Mouse (Mus musculus) liver, postnatal 0 days (tissue): ENCODE measurements at regions not wholly inside any gene's neighbourhood (a gene's known extent, or its start where the extent isn't known, plus 50 kb on each side); places are given as distances from the start of the nearest gene placed in this dataset.
A peak's percentile ranks its signal among the peaks of the same experiment; 100 is the strongest.

Experiments used
- ATAC-seq: fragments of 200-750 bp; cut with Nextera tagmentation; 2 replicates; pipeline ENCODE4 v1.8.0; 2017; ENCODE audit warnings: mild to moderate bottlenecking, moderate library complexity
- DNase-seq: peaks from one replicate; pipeline ENCODE4 v3.0.0-alpha.2; 2016
- H3K27ac ChIP-seq: fragments of 300-500 bp; sonication (generic); 2 replicates; pipeline ENCODE4 v1.5.1; 2014; ENCODE audit warnings: antibody characterized with exemption, moderate library complexity, mild to moderate bottlenecking, low read depth
- H3K27me3 ChIP-seq: fragments of 300-500 bp; sonication (generic); 2 replicates; pipeline ENCODE4 v1.6.1; 2014; ENCODE audit warnings: low read length, control low read depth, mixed read lengths; ENCODE audit not compliant: insufficient read depth
- H3K36me3 ChIP-seq: fragments of 300-500 bp; sonication (generic); replicated peaks from 2 replicates; pipeline ENCODE4 v1.6.1; 2014; ENCODE audit warnings: mild to moderate bottlenecking, control low read depth, low read length, moderate library complexity, mixed read lengths; ENCODE audit not compliant: insufficient read depth
- H3K4me1 ChIP-seq: fragments of 300-500 bp; sonication (generic); 2 replicates; pipeline ENCODE4 v1.6.1; 2014; ENCODE audit warnings: antibody characterized with exemption, mild to moderate bottlenecking, control low read depth; ENCODE audit not compliant: insufficient read depth
- H3K4me2 ChIP-seq: fragments of 300-500 bp; sonication (generic); 2 replicates; pipeline ENCODE4 v1.6.1; 2014; ENCODE audit warnings: low read depth, mild to moderate bottlenecking, low read length, moderate library complexity, mixed read lengths
- H3K4me3 ChIP-seq: fragments of 300-500 bp; sonication (generic); 2 replicates; pipeline ENCODE4 v1.5.1; 2014; ENCODE audit warnings: low read depth, low read length
- H3K9ac ChIP-seq: fragments of 300-500 bp; sonication (generic); replicated peaks from 2 replicates; pipeline ENCODE4 v1.6.1; 2014; ENCODE audit warnings: mild to moderate bottlenecking, moderate library complexity
- H3K9me3 ChIP-seq: fragments of 300-500 bp; sonication (generic); 2 replicates; pipeline ENCODE4 v1.6.1; 2016; ENCODE audit warnings: mild to moderate bottlenecking, control low read depth, low read length, mixed read lengths
- CTCF ChIP-seq: sonication (generic); IDR thresholded peaks from 2 replicates; pipeline ENCODE4 v1.5.1; 2016; ENCODE audit warnings: antibody characterized with exemption, low read depth
- EP300 ChIP-seq: IDR thresholded peaks from 2 replicates; pipeline ENCODE4 v1.6.1; 2016; ENCODE audit warnings: antibody characterized with exemption, low read depth, mild to moderate bottlenecking
- WGBS: fragments of 180-500 bp; shearing (Covaris S2); extraction: QIAGEN DNeasy Blood & Tissue Kit; methylation state at CpG from one replicate; pipeline ENCODE4 v1.1.7; 2014; ENCODE audit not compliant: insufficient replicate concordance; 5-methylcytosine and 5-hydroxymethylcytosine counted together

DNA sequence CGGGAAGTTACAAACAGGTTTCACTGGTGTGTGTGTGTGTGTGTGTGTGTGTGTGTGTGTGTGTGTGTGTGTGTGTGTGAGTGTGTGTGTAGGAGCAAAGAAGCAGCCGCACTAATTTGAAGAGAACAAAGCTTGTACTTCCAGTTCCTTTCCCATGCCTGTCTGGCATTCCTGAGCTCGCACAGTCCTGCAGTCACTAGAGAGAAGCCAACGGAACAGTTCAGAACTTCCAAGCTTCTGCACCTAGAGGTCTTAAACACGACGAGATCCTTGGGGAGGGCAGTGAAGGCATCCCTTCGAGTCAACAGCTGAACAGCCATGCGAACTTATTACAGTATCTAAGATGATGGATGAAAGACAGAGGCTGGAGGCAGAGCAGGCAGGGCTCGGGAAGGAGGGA lies 157.4 kb downstream of the Nrip1 start:
- no peak overlapping the region for H3K27ac ChIP-seq
- H3K9me3 ChIP-seq: no peaks in the 10 kb centered on the region
- TF ChIP-seq CTCF: no peak
- no peak for TF ChIP-seq EP300
- no peaks in the 10 kb centered on the region for H3K4me1 ChIP-seq
- 52% methylated on average over 8 of the region's 9 CpGs for WGBS
- DNase-seq (no peak), ATAC-seq (no peak)
- no peaks in the 10 kb centered on the region for H3K27me3 ChIP-seq
- H3K9ac ChIP-seq: no peak overlapping the region
- H3K4me2 ChIP-seq: no peak overlapping the region
- H3K4me3 ChIP-seq: no peak overlapping the region
- no peaks in the 10 kb centered on the region for H3K36me3 ChIP-seq

DNA sequence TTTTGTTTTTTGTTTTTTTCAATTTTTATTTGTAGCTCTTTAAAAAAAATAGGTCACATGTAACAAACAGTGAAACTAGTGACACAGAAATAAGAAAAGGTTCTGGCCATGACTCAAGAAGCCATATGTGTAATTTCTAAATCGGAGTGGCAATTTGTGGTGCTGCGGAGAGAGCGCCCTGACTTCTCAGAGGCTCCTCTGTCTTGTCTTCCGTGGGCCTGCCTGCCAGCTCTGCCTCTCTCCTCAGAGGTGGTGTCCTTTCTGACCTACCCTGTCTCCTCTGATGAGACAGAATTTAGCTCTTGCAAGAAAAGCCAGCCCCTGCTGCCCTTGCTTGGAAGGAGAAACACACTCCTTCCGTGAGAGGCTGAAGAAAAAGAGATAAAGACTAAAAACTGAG lies 158.1 kb downstream of the Nrip1 start:
- Histone ChIP-seq H3K9ac (no peak overlapping the region), H3K27ac (no peak overlapping the region), H3K4me1 (no peaks in the 10 kb centered on the region), H3K36me3 (no peaks in the 10 kb centered on the region), H3K9me3 (no peaks in the 10 kb centered on the region), H3K4me2 (no peak overlapping the region), H3K27me3 (no peaks in the 10 kb centered on the region), H3K4me3 (no peak overlapping the region)
- no peak for ATAC-seq
- TF ChIP-seq CTCF (no peak), EP300 (no peak)
- 74% methylated on average over 5 of the region's 5 CpGs for WGBS
- DNase-seq: no peak

DNA sequence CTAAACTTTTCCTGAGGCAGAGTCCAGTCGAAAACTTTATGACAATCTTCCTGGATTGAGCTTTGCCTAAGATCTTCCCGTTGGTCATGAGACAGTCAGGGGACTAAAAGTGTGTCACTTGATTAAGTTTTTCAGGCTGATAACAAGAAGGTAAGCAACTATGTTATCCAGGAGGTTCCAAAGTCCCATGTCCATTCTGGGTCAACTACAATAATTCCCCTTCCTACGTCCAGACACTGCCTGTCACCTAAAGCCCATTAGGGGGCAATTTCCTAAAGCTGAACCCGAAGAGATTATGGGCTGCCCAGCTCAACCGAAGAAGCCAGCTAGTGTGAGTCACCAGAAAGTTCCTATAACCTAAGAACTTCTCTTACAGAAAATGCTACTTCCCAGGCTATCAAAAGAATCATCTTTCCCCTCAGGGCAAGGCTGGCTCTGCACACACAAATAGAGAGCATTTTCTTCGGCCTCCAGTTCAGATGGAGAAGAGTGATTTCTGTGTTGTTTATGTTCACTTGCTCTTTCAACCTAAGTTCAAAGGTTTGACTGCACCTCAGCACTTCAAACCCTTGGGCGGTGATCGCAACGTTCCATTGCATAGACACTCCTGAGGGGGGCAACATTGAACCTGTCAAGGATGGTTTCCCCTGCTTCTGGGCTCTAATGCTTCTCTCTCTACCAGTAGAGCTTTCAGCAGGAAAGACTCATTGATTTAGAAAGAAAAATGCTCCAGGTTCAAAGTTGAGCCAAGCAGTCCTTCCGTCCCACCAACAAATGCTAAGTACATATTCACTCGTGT lies 171.7 kb downstream of the Nrip1 start:
- H3K4me1 ChIP-seq: 0 out of 2 replicates have a peak, but pooled peaks cover 2% of the 10 kb centered on the region
- no peak overlapping the region for H3K4me3 ChIP-seq
- H3K36me3 ChIP-seq: no peaks in the 10 kb centered on the region
- DNase-seq (peak; percentile 36), ATAC-seq (peak; percentile 88)
- 32% methylated on average over 11 of the region's 11 CpGs for WGBS
- H3K9me3 ChIP-seq: no peaks in the 10 kb centered on the region; the same call in 1 of the 2 replicates
- peak; percentile 69 for TF ChIP-seq CTCF
- no peak for TF ChIP-seq EP300
- H3K27me3 ChIP-seq: no peaks in the 10 kb centered on the region
- peak overlapping the region; percentile 58 for H3K27ac ChIP-seq
- H3K9ac ChIP-seq: no peak overlapping the region
- no peak overlapping the region for H3K4me2 ChIP-seq

DNA sequence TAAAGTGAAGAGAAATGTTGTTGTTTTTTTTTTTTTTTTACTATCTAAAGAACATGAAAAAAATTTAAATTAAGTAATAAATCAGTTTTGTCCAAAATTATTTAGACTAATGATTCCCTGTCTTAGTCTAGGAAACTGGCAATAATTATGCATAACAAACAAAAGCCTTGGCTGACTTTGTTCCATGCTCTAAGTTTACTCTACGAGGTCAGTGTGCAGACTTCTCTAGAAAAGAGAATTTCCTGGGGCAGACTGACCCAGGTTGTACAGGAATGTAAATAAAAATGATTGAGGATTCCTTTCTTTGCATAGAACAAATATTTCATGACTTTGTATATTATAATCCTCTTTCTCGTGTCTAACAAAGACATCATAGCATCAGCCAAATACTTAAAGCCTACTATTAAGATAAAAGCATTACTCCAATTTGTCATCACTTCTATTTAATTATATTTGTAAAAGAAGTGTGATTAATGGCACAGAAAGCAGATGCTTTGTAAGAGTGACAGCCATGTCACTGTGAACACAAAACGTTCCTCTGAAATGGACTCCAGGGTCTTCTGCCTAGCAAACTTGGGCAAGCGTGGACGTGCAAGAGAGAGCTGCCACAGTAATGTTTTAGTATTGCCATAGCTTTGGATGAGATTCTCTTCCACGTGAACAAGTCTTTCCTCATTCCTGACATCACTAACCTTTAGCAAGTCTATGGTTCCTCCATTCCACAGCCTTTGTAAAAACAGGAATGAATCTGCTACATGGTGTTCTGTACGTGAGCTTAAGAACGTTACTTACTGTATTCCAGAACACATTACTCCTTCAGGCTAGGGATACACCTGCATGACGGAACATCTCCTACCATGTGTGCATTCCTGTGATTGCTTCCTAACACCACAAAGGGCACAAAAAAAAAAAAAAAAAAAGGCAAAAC lies 172.6 kb downstream of the Nrip1 start:
- Histone ChIP-seq H3K27ac (no peak overlapping the region), H3K4me2 (no peak overlapping the region), H3K27me3 (no peaks in the 10 kb centered on the region), H3K9me3 (no peaks in the 10 kb centered on the region; the same call in 1 of the 2 replicates), H3K4me1 (0 out of 2 replicates have a peak, but pooled peaks cover 2% of the 10 kb centered on the region), H3K36me3 (no peaks in the 10 kb centered on the region), H3K4me3 (no peak overlapping the region), H3K9ac (no peak overlapping the region)
- 71% methylated on average over 9 of the region's 9 CpGs for WGBS
- ATAC-seq: no peak
- no peak for DNase-seq
- TF ChIP-seq CTCF: no peak
- no peak for TF ChIP-seq EP300

DNA sequence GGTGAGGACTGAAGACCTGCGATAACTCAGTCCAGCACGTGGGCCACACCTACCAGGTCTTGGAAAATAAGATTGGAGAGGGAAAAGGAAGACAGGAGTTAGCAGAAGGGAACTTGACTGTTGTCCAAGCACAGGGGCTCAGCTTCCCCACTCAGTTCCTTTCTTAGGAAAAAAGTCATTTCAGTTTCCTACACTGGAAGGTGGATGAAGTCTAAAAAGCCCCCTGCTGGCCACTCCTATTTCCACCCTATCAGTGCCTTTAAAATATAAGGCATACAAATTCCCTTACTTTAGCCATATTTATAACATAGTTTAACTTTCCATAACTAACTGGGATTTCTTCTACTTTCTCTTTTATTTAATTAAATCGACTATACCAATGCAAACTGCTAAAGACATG lies 173.4 kb downstream of the Nrip1 start:
- peak; percentile 54 for TF ChIP-seq CTCF
- TF ChIP-seq EP300: no peak
- Histone ChIP-seq H3K4me2 (no peak overlapping the region), H3K36me3 (no peaks in the 10 kb centered on the region), H3K27me3 (no peaks in the 10 kb centered on the region), H3K27ac (no peak overlapping the region), H3K4me1 (0 out of 2 replicates have a peak, but pooled peaks cover 2% of the 10 kb centered on the region), H3K9ac (no peak overlapping the region), H3K4me3 (no peak overlapping the region), H3K9me3 (no peaks in the 10 kb centered on the region; the same call in 1 of the 2 replicates)
- peak; percentile 43 for DNase-seq
- WGBS: 64% methylated on average over 3 of the region's 3 CpGs
- ATAC-seq: no peak

DNA sequence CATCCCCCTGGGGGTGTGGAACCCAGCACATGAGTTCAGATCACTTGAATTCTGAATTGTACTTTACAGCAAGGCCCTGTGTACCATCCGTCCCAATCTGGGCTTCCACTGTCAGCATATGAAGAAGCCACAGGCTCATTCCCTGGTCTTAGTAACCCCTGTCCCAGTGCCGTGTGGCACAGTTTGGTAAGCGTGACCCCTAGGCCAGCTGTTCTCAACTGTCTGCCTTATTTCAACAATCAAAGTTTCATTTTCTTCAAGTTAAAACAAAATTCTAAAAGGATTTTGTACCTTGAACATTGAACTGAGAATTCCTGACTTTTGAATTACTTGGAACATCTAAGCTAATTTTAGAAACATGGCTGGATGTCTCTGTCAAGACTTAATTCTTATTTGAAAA lies 174.6 kb downstream of the Nrip1 start:
- H3K4me2 ChIP-seq: no peak overlapping the region
- WGBS: 81% methylated on average over 3 of the region's 3 CpGs

More for the DNA sequence above, 174.6 kb downstream of the Nrip1 start:
- no peaks in the 10 kb centered on the region; the same call in 1 of the 2 replicates for H3K9me3 ChIP-seq
- ATAC-seq (no peak), DNase-seq (no peak)
- H3K36me3 ChIP-seq: no peaks in the 10 kb centered on the region
- H3K4me1 ChIP-seq: 0 out of 2 replicates have a peak, but pooled peaks cover 2% of the 10 kb centered on the region
- no peak overlapping the region for H3K9ac ChIP-seq
- no peak overlapping the region for H3K27ac ChIP-seq
- H3K4me3 ChIP-seq: no peak overlapping the region
- H3K27me3 ChIP-seq: no peaks in the 10 kb centered on the region
- TF ChIP-seq EP300 (no peak), CTCF (no peak)
